Mouse (Mus musculus): ENCODE measurements around the gene Oog2. TPM values are rescaled to one million over a fixed set of nuclear protein-coding genes. Genes with fewer than 3 reads are reported as not detected.
"Not testable (repeated sequence)": the region's sequence is repeated elsewhere in the genome, so short reads cannot be mapped to it uniquely, and the experiment has no call there.

Oog2 gene
- not detected in 2 replicates for polyA plus RNA-seq (2016; fragmentation: Nextera tagmentation; extraction: Ambion mirVana)

DNA sequence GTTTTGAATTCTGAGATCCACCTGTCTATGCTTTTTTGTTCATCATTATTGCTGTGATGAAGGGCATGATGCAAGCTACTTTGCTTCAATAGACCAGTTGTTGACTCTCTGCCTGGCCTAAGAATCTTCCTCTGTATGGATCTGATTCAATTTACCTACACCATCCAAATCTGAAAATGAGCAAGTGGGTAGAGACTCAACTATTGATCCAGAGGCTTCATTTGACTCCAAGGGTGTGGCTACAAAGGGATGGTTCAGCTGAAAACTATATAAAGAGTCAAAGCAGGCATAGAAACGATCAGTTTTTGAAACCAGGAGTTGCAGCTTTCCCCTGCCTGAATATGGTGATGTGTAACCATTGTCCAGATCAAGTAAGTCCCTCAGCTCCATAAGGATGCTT, at the start of gene Oog2:
Gene Oog2 (plus strand): TSS at position 301 of the 400 bp plus-strand sequence.
- no peaks in the 10 kb centered on the region for H3K27me3 ChIP-seq
- no peak within 1 kb of the TSS for H3K9ac ChIP-seq
- H3K4me1 ChIP-seq: no peaks in the 10 kb centered on the region
- H3K27ac ChIP-seq: no peak within 1 kb of the TSS
- no peak within 1 kb of the TSS for H3K4me3 ChIP-seq
- WGBS: 48% methylated on average over 1 of the region's 1 CpGs
- no peak within 1 kb of the TSS for H3K4me2 ChIP-seq (replicated peaks)
- H3K9me3 ChIP-seq: peaks cover 6% of the 10 kb centered on the region; the same call in 1 of the 2 replicates
- no peaks in the 10 kb centered on the region for H3K36me3 ChIP-seq
- ATAC-seq (ENCODE audit: insufficient number of reproducible peaks, insufficient read depth, low FRiP score, low TSS enrichment): no peak

DNA sequence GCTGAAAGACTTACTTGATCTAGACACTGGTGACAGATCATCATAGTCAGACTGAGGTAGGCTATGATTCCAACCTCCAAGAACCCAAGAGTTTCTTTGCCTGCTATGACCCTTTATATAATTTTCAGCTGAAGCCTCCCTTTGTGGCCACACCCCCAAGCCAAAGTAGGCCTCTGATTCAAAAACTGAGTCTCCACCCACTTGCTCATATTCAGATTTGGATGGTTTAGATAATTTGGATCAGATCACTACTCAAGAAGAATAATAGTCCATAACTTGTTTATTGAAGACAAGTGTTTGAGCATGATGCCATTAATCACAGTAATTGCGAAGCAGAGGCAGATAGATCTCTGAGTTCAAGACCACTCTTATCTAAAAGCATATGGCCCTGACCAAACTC, 28.0 kb upstream of the Oog2 start, which contains the start of gene Oog3:
Gene Oog3 (minus strand): TSS at position 101 of the 400 bp plus-strand sequence.
- H3K9ac ChIP-seq: no peak within 1 kb of the TSS
- 79% methylated on average over 1 of the region's 1 CpGs for WGBS
- no peak within 1 kb of the TSS for H3K27ac ChIP-seq
- H3K4me2 ChIP-seq (replicated peaks): no peak within 1 kb of the TSS
- no peaks in the 10 kb centered on the region for H3K27me3 ChIP-seq
- H3K36me3 ChIP-seq: no peaks in the 10 kb centered on the region
- no peak within 1 kb of the TSS for H3K4me3 ChIP-seq
- no peak for ATAC-seq (ENCODE audit: insufficient number of reproducible peaks, insufficient read depth, low FRiP score, low TSS enrichment)
- H3K9me3 ChIP-seq: peaks cover 28% of the 10 kb centered on the region
- H3K4me1 ChIP-seq: no peaks in the 10 kb centered on the region

DNA sequence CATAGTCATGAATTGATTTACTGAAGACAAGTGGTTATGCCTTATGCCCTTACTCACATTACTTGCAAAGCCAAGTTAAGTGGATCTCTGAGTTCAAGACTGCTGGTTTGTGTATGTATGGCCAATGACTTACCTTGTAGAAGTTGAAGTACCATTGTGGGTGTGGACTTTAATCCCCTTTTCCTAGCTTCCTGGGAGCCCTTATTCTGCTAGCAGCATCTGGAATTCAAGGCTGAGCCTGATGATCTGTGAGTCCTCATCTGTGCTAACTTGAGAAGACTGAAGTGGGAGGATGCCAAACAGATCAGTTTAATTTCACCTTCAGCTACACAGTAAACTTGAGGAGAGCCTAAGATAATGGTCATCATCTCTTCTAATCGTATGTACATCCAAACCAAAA, 22.7 kb downstream of the Oog2 start, which contains the start of gene C87977:
Gene C87977 (minus strand): TSS at position 101 of the 400 bp plus-strand sequence.
- H3K9ac ChIP-seq; H3K4me1 ChIP-seq; H3K27ac ChIP-seq; ATAC-seq (ENCODE audit: insufficient number of reproducible peaks, insufficient read depth, low FRiP score, low TSS enrichment); H3K27me3 ChIP-seq; H3K4me2 ChIP-seq (replicated peaks); H3K36me3 ChIP-seq; H3K9me3 ChIP-seq; H3K4me3 ChIP-seq: not testable (repeated sequence)
- WGBS: 94% methylated on average over 1 of the region's 1 CpGs

Other genes with a start within 250 kb of the Oog2 start
- gene Pramef25, start 239.7 kb upstream of the Oog2 start, polyA plus RNA-seq (2016; fragmentation: Nextera tagmentation; extraction: Ambion mirVana): not detected in 2 replicates
- not detected in 2 replicates for gene Gm13101, start 223.8 kb upstream of the Oog2 start, polyA plus RNA-seq (2016; fragmentation: Nextera tagmentation; extraction: Ambion mirVana)
- gene Pramef17, start 196.3 kb upstream of the Oog2 start, polyA plus RNA-seq (2016; fragmentation: Nextera tagmentation; extraction: Ambion mirVana): not detected in 2 replicates
- not detected in 2 replicates for gene Pramel4, start 131.6 kb upstream of the Oog2 start, polyA plus RNA-seq (2016; fragmentation: Nextera tagmentation; extraction: Ambion mirVana)
- not detected in 2 replicates for gene Gm13102, start 84.2 kb upstream of the Oog2 start, polyA plus RNA-seq (2016; fragmentation: Nextera tagmentation; extraction: Ambion mirVana)
- gene Oog3, start 28.1 kb upstream of the Oog2 start, polyA plus RNA-seq (2016; fragmentation: Nextera tagmentation; extraction: Ambion mirVana): not detected in 2 replicates
- not detected in 2 replicates for gene C87977, start 22.6 kb downstream of the Oog2 start, polyA plus RNA-seq (2016; fragmentation: Nextera tagmentation; extraction: Ambion mirVana)
- gene Pramel5, start 89.8 kb downstream of the Oog2 start, polyA plus RNA-seq (2016; fragmentation: Nextera tagmentation; extraction: Ambion mirVana): not detected in 2 replicates
- not detected in 2 replicates for gene Gm13128, start 139.5 kb downstream of the Oog2 start, polyA plus RNA-seq (2016; fragmentation: Nextera tagmentation; extraction: Ambion mirVana)
- gene Gm13119, start 167.2 kb downstream of the Oog2 start, polyA plus RNA-seq (2016; fragmentation: Nextera tagmentation; extraction: Ambion mirVana): not detected in 2 replicates
- gene Pramef20, start 187.2 kb downstream of the Oog2 start, polyA plus RNA-seq (2016; fragmentation: Nextera tagmentation; extraction: Ambion mirVana): not detected in 2 replicates
- gene Pramef12, start 217.7 kb downstream of the Oog2 start, polyA plus RNA-seq (2016; fragmentation: Nextera tagmentation; extraction: Ambion mirVana): 0.14 TPM in 1 of 2 replicates, not detected in the other
- gene 1700012P22Rik, start 248.1 kb downstream of the Oog2 start, polyA plus RNA-seq (2016; fragmentation: Nextera tagmentation; extraction: Ambion mirVana): not detected in 2 replicates